Mouse (Mus musculus) erythroblast, embryonic 14.5 days (primary cell): ENCODE measurements around the gene Tex2. TPM values are rescaled to one million over a fixed set of nuclear protein-coding genes. Genes with fewer than 3 reads are reported as not detected.
A peak's percentile ranks its signal among the peaks of the same experiment; 100 is the strongest.
"Not testable (repeated sequence)": the region's sequence is repeated elsewhere in the genome, so short reads cannot be mapped to it uniquely, and the experiment has no call there.

Source experiments
- H3K27me3 ChIP-seq: 2 replicates; pipeline ENCODE4 v1.6.1; 2012; ENCODE audit warnings: inconsistent platforms; ENCODE audit not compliant: control insufficient read depth
- H3K36me3 ChIP-seq: 2 replicates; pipeline ENCODE4 v1.6.1; 2012; ENCODE audit warnings: mild to moderate bottlenecking, inconsistent platforms; ENCODE audit not compliant: control insufficient read depth
- H3K4me1 ChIP-seq: 2 replicates; pipeline ENCODE4 v1.6.1; 2012; ENCODE audit warnings: inconsistent platforms; ENCODE audit not compliant: control insufficient read depth
- H3K4me3 ChIP-seq: replicated peaks from 2 replicates; pipeline ENCODE3; 2012; ENCODE audit warnings: moderate library complexity, mild to moderate bottlenecking, inconsistent platforms
- H3K9me3 ChIP-seq: 2 replicates; pipeline ENCODE4 v1.6.1; 2012; ENCODE audit warnings: low read length, inconsistent platforms, mixed read lengths; ENCODE audit not compliant: control insufficient read depth
- GATA1 ChIP-seq: IDR thresholded peaks from 2 replicates; pipeline ENCODE4 v1.6.1; 2012; ENCODE audit warnings: low read length, inconsistent platforms, mixed read lengths
- TAL1 ChIP-seq: IDR thresholded peaks from 3 replicates; pipeline ENCODE4 v1.6.1; 2012; ENCODE audit warnings: low read length, inconsistent platforms, mixed read lengths
- polyA plus RNA-seq: library from polyadenylated mRNA; stranded (reverse); fragments of >175 nt; gene quantifications from 2 replicates; pipeline ENCODE4 v1.2.3, GENCODE M21; 2012

Gene Tex2
- polyA plus RNA-seq, 1 experiment, result 0.56 TPM

DNA sequence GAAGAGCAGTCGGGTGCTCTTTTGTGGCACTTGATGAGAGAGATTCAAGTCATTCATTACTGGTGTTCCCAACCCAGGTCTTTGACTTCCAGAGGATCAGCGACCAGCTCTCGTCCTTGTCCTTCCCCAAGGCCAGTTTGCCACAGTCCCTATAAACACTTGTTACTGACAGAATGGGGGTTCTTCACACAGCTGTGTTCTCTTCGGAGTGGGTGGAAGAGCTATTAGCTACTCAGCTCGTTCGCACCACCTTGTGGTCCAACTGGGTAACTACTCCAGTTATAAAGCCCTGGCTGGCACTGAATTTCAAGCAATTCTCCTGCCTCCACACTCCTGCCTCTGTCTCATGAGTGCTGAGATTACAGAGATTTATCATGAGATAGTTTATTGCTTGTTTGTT, 14.5 kb upstream of the Tex2 start:
- Histone ChIP-seq H3K27me3 (no peaks in the 10 kb centered on the region), H3K9me3 (peaks cover 11% of the 10 kb centered on the region), H3K36me3 (no peaks in the 10 kb centered on the region), H3K4me1 (no peaks in the 10 kb centered on the region), H3K4me3 (no peak overlapping the region)
- TF ChIP-seq GATA1 (no peak), TAL1 (no peak)

DNA sequence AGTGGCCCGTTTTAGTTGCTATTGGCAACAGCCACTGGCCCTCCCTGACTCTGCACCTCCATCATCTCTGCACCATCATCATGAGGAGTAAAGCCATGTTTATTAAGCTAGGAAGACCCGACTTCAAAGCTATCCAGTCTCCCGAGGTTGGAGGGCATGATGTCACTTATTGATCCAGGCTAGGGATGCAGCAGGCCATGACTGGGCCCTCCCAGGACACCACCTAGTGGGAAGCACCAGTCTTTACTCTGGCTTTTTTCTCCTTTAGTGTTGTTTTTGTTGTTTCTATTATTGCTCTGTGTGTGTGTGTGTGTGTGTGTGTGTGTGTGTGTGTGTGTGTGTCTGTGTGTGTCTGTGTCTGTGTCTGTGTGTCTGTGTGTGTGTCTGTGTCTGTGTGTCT, 12.4 kb upstream of the Tex2 start:
- no peak for TF ChIP-seq GATA1
- TF ChIP-seq TAL1, result no peak
- Histone ChIP-seq H3K4me1 (no peaks in the 10 kb centered on the region), H3K4me3 (no peak overlapping the region), H3K9me3 (no peaks in the 10 kb centered on the region), H3K27me3 (no peaks in the 10 kb centered on the region), H3K36me3 (no peaks in the 10 kb centered on the region)

GRCm38 (mm10) chr11:106623629-106624028, 10.4 kb upstream of the Tex2 start:
- TF ChIP-seq GATA1, result no peak
- TF ChIP-seq TAL1, result no peak
- no peaks in the 10 kb centered on the region for H3K4me1 ChIP-seq
- H3K4me3 ChIP-seq, result no peak overlapping the region
- no peaks in the 10 kb centered on the region for H3K36me3 ChIP-seq
- no peaks in the 10 kb centered on the region for H3K9me3 ChIP-seq
- H3K27me3 ChIP-seq, result peaks cover 5% of the 10 kb centered on the region; the same call in 1 of the 2 replicates

DNA sequence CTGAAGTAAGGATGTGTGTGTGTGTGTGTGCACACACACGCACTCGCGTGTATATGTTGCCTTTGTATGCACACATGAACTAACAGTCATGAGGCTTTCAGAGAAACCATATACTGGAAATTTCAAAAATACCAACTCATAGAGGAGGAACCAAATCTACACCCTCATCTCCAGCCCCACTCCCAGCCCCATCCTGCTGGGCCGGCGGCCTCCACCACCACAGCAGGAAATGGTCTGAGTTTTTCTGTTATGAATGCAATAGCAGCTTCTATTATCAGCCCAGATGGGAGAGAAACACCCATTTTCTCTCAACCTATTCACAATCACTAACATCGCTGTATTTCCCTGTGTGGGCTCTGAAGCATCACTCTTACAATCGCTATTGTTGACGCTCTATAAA, 8.8 kb upstream of the Tex2 start:
- no peaks in the 10 kb centered on the region for H3K4me1 ChIP-seq
- H3K36me3 ChIP-seq, result no peaks in the 10 kb centered on the region
- H3K4me3 ChIP-seq, result no peak overlapping the region
- peaks cover 5% of the 10 kb centered on the region; the same call in 1 of the 2 replicates for H3K27me3 ChIP-seq
- no peaks in the 10 kb centered on the region for H3K9me3 ChIP-seq
- TF ChIP-seq GATA1 (no peak), TAL1 (no peak)

DNA sequence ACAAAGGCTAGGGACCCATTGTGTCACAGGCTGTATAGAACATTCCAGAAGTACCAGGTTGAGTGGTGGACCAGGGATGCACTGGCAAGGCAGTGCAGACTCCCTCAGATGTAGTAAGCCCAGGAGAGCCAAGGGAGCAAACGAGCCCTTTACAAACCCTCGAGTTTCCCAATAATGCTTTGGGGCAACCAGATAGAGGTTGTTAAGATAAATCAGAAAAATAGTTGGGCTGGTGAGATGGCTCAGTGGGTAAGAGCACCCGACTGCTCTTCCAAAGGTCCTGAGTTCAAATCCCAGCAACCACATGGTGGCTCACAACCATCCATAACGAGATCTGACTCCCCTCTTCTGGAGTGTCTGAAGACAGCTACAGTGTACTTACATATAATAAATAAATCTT, 5.5 kb upstream of the Tex2 start:
- not testable (repeated sequence) for H3K27me3 ChIP-seq

GRCm38 (mm10) chr11:106617821-106618580, 4.8 kb upstream of the Tex2 start:
- H3K36me3 ChIP-seq, result no peaks in the 10 kb centered on the region
- no peaks in the 10 kb centered on the region for H3K9me3 ChIP-seq
- TF ChIP-seq GATA1, result no peak
- TF ChIP-seq TAL1, result no peak
- peaks cover 14% of the 10 kb centered on the region for H3K4me1 ChIP-seq
- H3K27me3 ChIP-seq, result peaks cover 8% of the 10 kb centered on the region; the same call in 1 of the 2 replicates
- H3K4me3 ChIP-seq, result no peak overlapping the region

More for the DNA sequence above, 5.5 kb upstream of the Tex2 start:
- H3K4me1 ChIP-seq, H3K36me3 ChIP-seq, H3K9me3 ChIP-seq, H3K4me3 ChIP-seq: not testable (repeated sequence)

DNA sequence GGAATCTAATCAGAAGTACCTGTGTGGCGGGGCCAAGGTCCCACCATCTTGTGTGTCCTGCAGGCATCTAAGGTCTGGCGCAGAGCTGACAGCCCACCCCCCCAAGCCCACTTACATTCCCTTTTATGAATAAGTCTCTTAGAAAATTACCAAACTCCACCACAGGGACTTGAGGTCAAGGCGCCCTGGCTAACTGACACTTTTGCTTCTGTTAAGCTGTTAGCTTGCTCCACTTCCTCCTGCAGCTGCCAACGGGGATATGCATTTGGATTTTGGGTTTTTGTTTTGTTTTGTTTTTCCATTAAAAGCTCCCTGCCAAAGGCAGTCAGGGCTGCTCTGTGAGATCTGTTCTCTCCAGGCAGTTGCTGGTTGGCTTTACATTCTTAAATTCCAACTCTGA, 2.3 kb upstream of the Tex2 start:
- Histone ChIP-seq H3K4me3 (no peak overlapping the region), H3K36me3 (no peaks in the 10 kb centered on the region), H3K27me3 (peaks cover 8% of the 10 kb centered on the region; the same call in 1 of the 2 replicates), H3K9me3 (no peaks in the 10 kb centered on the region), H3K4me1 (peaks cover 32% of the 10 kb centered on the region)
- TF ChIP-seq TAL1 (no peak), GATA1 (no peak)

DNA sequence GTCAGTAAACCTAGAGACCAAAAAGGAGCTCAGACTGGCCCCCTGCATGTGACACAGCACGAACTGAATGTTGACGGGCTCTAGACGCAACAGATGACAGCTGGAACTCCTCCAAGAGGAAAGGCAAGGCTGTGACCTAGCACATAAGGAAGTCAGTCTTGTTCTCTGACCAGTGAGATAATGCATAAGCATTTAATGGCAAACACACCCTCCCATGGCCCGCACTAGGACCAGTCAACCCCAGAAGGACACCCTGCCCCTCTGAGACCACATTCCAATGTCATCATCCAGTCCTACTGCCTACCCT, 1.1 kb upstream of the Tex2 start:
- no peak for TF ChIP-seq TAL1
- TF ChIP-seq GATA1, result no peak
- Histone ChIP-seq H3K9me3 (no peaks in the 10 kb centered on the region), H3K36me3 (no peaks in the 10 kb centered on the region), H3K4me3 (no peak overlapping the region), H3K27me3 (0 out of 2 replicates have a peak, but pooled peaks cover 3% of the 10 kb centered on the region), H3K4me1 (peaks cover 42% of the 10 kb centered on the region)

- Histone ChIP-seq H3K27me3 (0 out of 2 replicates have a peak, but pooled peaks cover 3% of the 10 kb centered on the region), H3K4me1 (peaks cover 43% of the 10 kb centered on the region), H3K4me3 (peak overlapping the region; percentile 88), H3K9me3 (no peaks in the 10 kb centered on the region), H3K36me3 (no peaks in the 10 kb centered on the region)
- TF ChIP-seq GATA1 (no peak), TAL1 (no peak)
Measured at GRCm38 (mm10) chr11:106613638-106614338, 565 bp upstream of the Tex2 start.
